In the genomic region with DNA sequence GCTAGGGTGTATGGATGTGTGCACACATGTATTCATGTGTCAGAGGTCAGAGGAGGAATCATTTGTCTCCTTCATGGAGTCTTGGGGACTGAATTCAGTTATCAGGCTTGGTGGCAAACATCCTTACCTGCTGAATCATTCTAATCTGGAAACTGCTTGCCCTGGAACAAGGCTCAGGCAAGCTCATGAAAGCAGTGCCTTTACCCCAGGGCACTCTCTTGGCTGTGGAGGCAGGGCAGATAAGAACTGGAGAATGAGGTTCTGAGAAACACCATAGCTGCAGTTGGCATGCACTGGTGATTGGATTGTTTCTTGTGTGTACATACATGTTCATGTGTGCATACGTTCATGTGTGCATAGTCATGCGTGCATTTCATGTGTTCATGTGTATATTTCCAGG, we compare ENCODE assay signal across 17 mouse cellular contexts.
"Had no signal": no experiment of that assay in that cellular context is flagged by ENCODE, and none has a peak within 500 bp of the region (broad histone marks: within the 10 kb centered on the region; RNA-seq: fewer than 3 reads in every experiment).

No protein-coding gene starts in this region.

- DNase-seq: kidney, postnatal 4 days; liver; liver, embryonic 13.5 days; retina, postnatal 1 day; right cerebral cortex, postnatal 25 days; spleen, adult 18-20 months; thymus, adult 18-20 months; thymus, postnatal 36 days had no signal

- H3K36me3 ChIP-seq: limb, embryonic 10.5 days; limb, embryonic 13.5 days; liver, embryonic 13.5 days; midbrain, embryonic 10.5 days; midbrain, embryonic 13.5 days; neural tube, embryonic 13.5 days had no signal

- H3K27me3 ChIP-seq: limb, embryonic 13.5 days; liver, embryonic 13.5 days; midbrain, embryonic 13.5 days; neural tube, embryonic 13.5 days had no signal

- H3K9ac ChIP-seq: limb, embryonic 13.5 days; liver, embryonic 13.5 days; lung, embryonic 14.5 days; midbrain, embryonic 13.5 days; neural tube, embryonic 13.5 days had no signal

- H3K4me3 ChIP-seq: limb, embryonic 10.5 days; limb, embryonic 13.5 days; liver, embryonic 13.5 days; midbrain, embryonic 10.5 days; midbrain, embryonic 13.5 days; myocyte; neural tube, embryonic 13.5 days had no signal

- ATAC-seq: intestine, postnatal 0 days; midbrain, embryonic 13.5 days; midbrain, embryonic 16.5 days had no signal

- H3K4me2 ChIP-seq: limb, embryonic 13.5 days; liver, embryonic 13.5 days; lung, embryonic 14.5 days; midbrain, embryonic 13.5 days; neural tube, embryonic 13.5 days had no signal

- H3K9me3 ChIP-seq: limb, embryonic 10.5 days; limb, embryonic 13.5 days; liver, embryonic 13.5 days; midbrain, embryonic 10.5 days; midbrain, embryonic 13.5 days; neural tube, embryonic 13.5 days had no signal

- H3K4me1 ChIP-seq: limb, embryonic 10.5 days; limb, embryonic 13.5 days; liver, embryonic 13.5 days; midbrain, embryonic 10.5 days; midbrain, embryonic 13.5 days; neural tube, embryonic 13.5 days had no signal

- H3K27ac ChIP-seq: limb, embryonic 10.5 days; limb, embryonic 13.5 days; liver, embryonic 13.5 days; midbrain, embryonic 10.5 days; midbrain, embryonic 13.5 days; neural tube, embryonic 13.5 days had no signal
